Mouse (Mus musculus): ENCODE data around the gene Emd. TPM values are rescaled to one million over a fixed set of nuclear protein-coding genes. Genes with fewer than 3 reads are reported as not detected.

The Emd gene
- polyA plus RNA-seq, 1 experiment = 66.9 TPM

DNA sequence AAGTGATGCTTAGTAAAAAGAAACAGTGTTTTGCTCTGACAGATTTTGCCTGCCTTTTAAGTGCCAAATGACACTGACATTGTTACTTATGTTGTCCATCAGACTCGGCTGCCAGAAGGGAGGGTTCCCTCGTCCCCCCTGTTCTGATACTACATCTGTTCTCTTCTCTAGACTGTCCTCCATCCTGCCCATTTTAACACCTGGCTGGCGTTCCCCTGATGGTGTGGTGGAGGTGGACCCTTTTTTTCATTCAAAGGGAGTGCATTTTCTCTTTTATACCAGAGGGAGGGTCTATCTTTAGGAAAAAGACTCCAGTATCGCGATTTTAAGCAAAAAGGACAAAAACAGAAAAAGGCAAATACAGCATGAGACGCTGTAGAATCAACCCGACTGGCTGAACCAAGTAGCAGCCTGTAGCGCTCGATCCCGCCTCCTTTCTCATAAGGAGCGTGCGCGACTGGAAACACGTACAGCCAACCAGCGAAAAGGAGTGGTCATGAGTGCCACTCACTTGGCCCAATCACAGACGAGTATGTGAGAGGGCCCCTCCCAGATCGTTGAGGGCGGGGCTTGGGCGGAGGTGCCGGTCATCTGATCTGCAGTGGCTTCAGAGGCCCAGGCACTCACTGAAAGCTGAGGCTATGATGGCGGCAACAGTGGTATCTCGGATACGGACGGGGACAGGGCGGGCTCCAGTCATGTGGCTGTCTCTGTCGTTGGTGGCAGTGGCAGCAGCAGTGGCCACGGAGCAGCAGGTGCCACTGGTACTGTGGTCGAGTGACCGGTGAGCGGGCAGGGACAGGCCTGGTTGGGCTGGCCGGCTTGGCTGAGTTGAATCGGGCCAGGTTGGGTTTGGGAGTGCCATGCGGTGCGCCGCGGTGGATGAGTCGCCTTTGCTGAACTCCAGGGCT, 42.3 kb downstream of the Emd start, which contains the start of gene Atp6ap1:
Gene Atp6ap1 (plus strand): TSS at position 560 of the 911 bp plus-strand sequence.
- no peak for TF ChIP-seq CTCF (IDR thresholded peaks at IDR 0.05; ENCODE audit: low read depth, low read length)
- no peak for TF ChIP-seq POLR2A (IDR thresholded peaks at IDR 0.05; ENCODE audit: borderline replicate concordance, low read depth, low read length)
- H3K4me3 ChIP-seq (ENCODE audit: insufficient read depth, low read length) = peak within 1 kb of the TSS; percentile 93
- H3K4me1 ChIP-seq (ENCODE audit: control insufficient read depth, insufficient read depth, low read length) = peaks cover 23% of the 10 kb centered on the region
- peak within 1 kb of the TSS; percentile 56 for H3K27ac ChIP-seq (ENCODE audit: insufficient read depth, low read depth, low read length)

DNA sequence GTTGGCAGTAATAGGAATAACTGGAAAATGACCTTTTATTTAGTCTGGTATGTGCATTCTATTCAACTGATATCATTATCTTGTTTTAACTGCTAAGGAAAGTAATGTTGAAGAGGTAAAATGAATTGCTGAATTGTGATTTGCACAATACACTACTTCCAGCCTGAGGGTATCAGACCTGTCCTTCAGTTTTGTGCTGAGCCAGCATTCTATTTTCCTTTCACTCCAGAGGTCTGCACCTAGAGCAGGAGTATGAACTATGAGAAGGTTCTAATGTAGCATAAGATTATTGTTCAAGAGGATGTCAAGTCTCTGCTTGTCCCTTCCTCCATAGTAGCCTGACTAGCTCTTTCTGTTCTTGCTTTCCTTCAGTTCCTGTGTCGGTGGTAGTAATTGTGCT, 43.9 kb downstream of the Emd start:
- H3K4me3 ChIP-seq (ENCODE audit: insufficient read depth, low read length) = peak overlapping the region; percentile 36
- TF ChIP-seq POLR2A (IDR thresholded peaks at IDR 0.05; ENCODE audit: borderline replicate concordance, low read depth, low read length) (no peak), CTCF (IDR thresholded peaks at IDR 0.05; ENCODE audit: low read depth, low read length) (no peak)
- H3K4me1 ChIP-seq (ENCODE audit: control insufficient read depth, insufficient read depth, low read length) = peaks cover 28% of the 10 kb centered on the region
- H3K27ac ChIP-seq (ENCODE audit: insufficient read depth, low read depth, low read length) = peak overlapping the region; percentile 26

DNA sequence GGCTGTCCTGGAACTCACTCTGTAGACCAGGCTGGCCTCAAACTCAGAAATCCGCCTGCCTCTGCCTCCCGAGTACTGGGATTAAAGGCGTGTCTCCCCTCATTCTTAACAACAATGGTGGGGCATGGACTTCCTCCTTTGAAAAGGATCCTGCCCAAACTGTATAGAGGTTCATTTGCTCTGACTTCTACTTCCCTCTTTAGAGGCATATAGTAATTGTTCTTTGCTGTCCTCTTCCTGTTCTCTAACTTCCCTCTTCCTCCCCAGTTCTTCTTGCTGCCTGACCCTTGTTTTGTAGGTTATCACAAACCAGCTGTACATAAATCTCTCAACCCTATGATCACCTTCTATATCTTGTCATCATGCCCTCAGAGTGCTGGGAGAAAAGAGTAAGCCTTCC, 45.2 kb downstream of the Emd start:
- TF ChIP-seq POLR2A (IDR thresholded peaks at IDR 0.05; ENCODE audit: borderline replicate concordance, low read depth, low read length) = no peak
- no peak for TF ChIP-seq CTCF (IDR thresholded peaks at IDR 0.05; ENCODE audit: low read depth, low read length)
- H3K4me1 ChIP-seq (ENCODE audit: control insufficient read depth, insufficient read depth, low read length) = peaks cover 33% of the 10 kb centered on the region
- H3K27ac ChIP-seq (ENCODE audit: insufficient read depth, low read depth, low read length) = peak overlapping the region; percentile 87
- peak overlapping the region; percentile 24 for H3K4me3 ChIP-seq (ENCODE audit: insufficient read depth, low read length)

DNA sequence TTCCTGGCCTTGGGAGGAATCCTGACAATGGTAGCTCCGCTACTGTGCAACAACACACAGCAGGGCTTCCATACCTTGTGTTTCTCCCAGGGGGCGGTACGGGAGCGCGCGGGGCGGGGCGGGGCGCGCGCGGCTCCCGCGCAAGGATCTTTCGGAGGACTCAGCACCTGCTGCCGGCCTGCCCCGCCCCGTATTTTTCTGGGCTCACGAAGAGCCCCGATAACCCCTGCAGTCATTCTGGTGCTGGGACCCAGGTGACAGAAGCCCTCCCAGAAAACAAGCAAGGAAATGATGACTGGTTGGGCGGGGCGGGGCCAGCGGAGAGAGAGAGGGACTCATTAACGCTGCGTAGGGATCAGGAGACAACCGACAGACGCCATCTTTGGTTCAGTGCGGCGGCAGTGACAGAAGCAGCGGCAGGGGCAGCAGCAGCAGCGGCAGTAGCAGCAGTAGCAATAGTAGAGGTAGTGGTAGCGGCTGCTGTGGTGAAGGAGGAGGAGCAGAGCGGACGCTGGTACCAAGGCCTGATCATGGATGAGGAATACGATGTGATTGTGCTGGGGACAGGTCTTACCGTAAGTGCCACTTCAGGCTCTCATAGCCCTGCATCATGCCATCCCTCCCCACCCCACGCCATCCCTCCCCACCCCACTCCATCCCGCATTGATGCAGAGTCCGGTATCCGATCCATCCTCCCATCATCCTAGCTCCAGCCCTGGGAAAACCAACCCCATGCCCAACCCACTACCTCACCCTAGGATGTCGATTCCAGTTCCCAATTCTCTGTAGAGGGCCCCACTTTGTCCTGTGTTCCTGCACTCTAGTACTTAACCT, 50.6 kb downstream of the Emd start, which contains the start of gene Gdi1:
Gene Gdi1 (plus strand): TSS at position 132 of the 834 bp plus-strand sequence.
- peaks cover 25% of the 10 kb centered on the region for H3K4me1 ChIP-seq (ENCODE audit: control insufficient read depth, insufficient read depth, low read length)
- TF ChIP-seq CTCF (IDR thresholded peaks at IDR 0.05; ENCODE audit: low read depth, low read length) (no peak), POLR2A (IDR thresholded peaks at IDR 0.05; ENCODE audit: borderline replicate concordance, low read depth, low read length) (no peak)
- H3K4me3 ChIP-seq (ENCODE audit: insufficient read depth, low read length) = peak within 1 kb of the TSS; percentile 97
- peak within 1 kb of the TSS; percentile 72 for H3K27ac ChIP-seq (ENCODE audit: insufficient read depth, low read depth, low read length)

Other genes starting within 250 kb of the Emd start
- gene Irak1, start 230.8 kb upstream of the Emd start, polyA plus RNA-seq (2012; ENCODE audit: insufficient read depth, insufficient read length, missing spikeins) = 66.7 and 69.6 TPM in 2 replicates
- gene Opn1mw, start 127.2 kb upstream of the Emd start, polyA plus RNA-seq (2012; ENCODE audit: insufficient read depth, insufficient read length, missing spikeins) = not detected in 2 replicates
- gene Mecp2, start 119.3 kb upstream of the Emd start, polyA plus RNA-seq (2012; ENCODE audit: insufficient read depth, insufficient read length, missing spikeins) = 26.2 and 27.3 TPM in 2 replicates
- gene Tex28, start 86.8 kb upstream of the Emd start, polyA plus RNA-seq (2012; ENCODE audit: insufficient read depth, insufficient read length, missing spikeins) = not detected in 2 replicates
- gene Tktl1, start 77.4 kb upstream of the Emd start, polyA plus RNA-seq (2012; ENCODE audit: insufficient read depth, insufficient read length, missing spikeins) = not detected in 2 replicates
- gene Flna, start 4.9 kb upstream of the Emd start, polyA plus RNA-seq (2012; ENCODE audit: insufficient read depth, insufficient read length, missing spikeins) = 326 and 442 TPM in 2 replicates
- 136 and 172 TPM in 2 replicates for gene Rpl10, start 16.1 kb downstream of the Emd start, polyA plus RNA-seq (2012; ENCODE audit: insufficient read depth, insufficient read length, missing spikeins)
- 74.6 and 79.4 TPM in 2 replicates for gene Taz, start 27.2 kb downstream of the Emd start, polyA plus RNA-seq (2012; ENCODE audit: insufficient read depth, insufficient read length, missing spikeins)
- 274 and 292 TPM in 2 replicates for gene Dnase1l1, start 27.6 kb downstream of the Emd start, polyA plus RNA-seq (2012; ENCODE audit: insufficient read depth, insufficient read length, missing spikeins)
- gene Atp6ap1, start 42.4 kb downstream of the Emd start, polyA plus RNA-seq (2012; ENCODE audit: insufficient read depth, insufficient read length, missing spikeins) = 529 and 540 TPM in 2 replicates
- 160 and 185 TPM in 2 replicates for gene Gdi1, start 50.3 kb downstream of the Emd start, polyA plus RNA-seq (2012; ENCODE audit: insufficient read depth, insufficient read length, missing spikeins)
- 76.2 and 87.8 TPM in 2 replicates for gene Fam50a, start 58.3 kb downstream of the Emd start, polyA plus RNA-seq (2012; ENCODE audit: insufficient read depth, insufficient read length, missing spikeins)
- 2.5 and 3.8 TPM in 2 replicates for gene Plxna3, start 74.4 kb downstream of the Emd start, polyA plus RNA-seq (2012; ENCODE audit: insufficient read depth, insufficient read length, missing spikeins)
- 45.1 and 50.3 TPM in 2 replicates for gene Lage3, start 98.9 kb downstream of the Emd start, polyA plus RNA-seq (2012; ENCODE audit: insufficient read depth, insufficient read length, missing spikeins)
- gene Ubl4a, start 118.5 kb downstream of the Emd start, polyA plus RNA-seq (2012; ENCODE audit: insufficient read depth, insufficient read length, missing spikeins) = 20.5 and 23.7 TPM in 2 replicates
- gene Slc10a3, start 118.7 kb downstream of the Emd start, polyA plus RNA-seq (2012; ENCODE audit: insufficient read depth, insufficient read length, missing spikeins) = 13.5 and 15.2 TPM in 2 replicates
- gene Fam3a, start 138.6 kb downstream of the Emd start, polyA plus RNA-seq (2012; ENCODE audit: insufficient read depth, insufficient read length, missing spikeins) = 22.2 and 26.8 TPM in 2 replicates
- gene Ikbkg, start 138.6 kb downstream of the Emd start, polyA plus RNA-seq (2012; ENCODE audit: insufficient read depth, insufficient read length, missing spikeins) = 28.4 and 34.5 TPM in 2 replicates
- gene G6pdx, start 174.5 kb downstream of the Emd start, polyA plus RNA-seq (2012; ENCODE audit: insufficient read depth, insufficient read length, missing spikeins) = 156 and 180 TPM in 2 replicates
- not detected in 2 replicates for gene Gm6880, start 226.7 kb downstream of the Emd start, polyA plus RNA-seq (2012; ENCODE audit: insufficient read depth, insufficient read length, missing spikeins)

Measured in bone marrow macrophage, adult 2 months (primary cell).